Mouse (Mus musculus) megakaryocyte progenitor cell, adult 5-6 weeks (primary cell): ENCODE data around the gene Sox10. TPM values are rescaled to one million over a fixed set of nuclear protein-coding genes. Genes with fewer than 3 reads are reported as not detected.

ENCODE experiments used
- ATAC-seq: replicated peaks from 2 replicates; pipeline ENCODE4 v1.8.0; 2016; ENCODE audit warnings: mild to moderate bottlenecking, moderate TSS enrichment, inconsistent platforms; ENCODE audit not compliant: poor library complexity
- total RNA-seq, 2 experiments: library from RNA; stranded (forward) in 1 of 2; stranded (reverse) in 1 of 2; fragments of 157-497, 149-512 nt in 1 of 2; fragments of 200-1000 nt in 1 of 2; gene quantifications; 2 replicates each; pipeline versions ENCODE4 v1.2.3 to v1.2.4; 2015 to 2017

Sox10 gene
- total RNA-seq, 2 experiments from 2014 or later, result not detected

DNA sequence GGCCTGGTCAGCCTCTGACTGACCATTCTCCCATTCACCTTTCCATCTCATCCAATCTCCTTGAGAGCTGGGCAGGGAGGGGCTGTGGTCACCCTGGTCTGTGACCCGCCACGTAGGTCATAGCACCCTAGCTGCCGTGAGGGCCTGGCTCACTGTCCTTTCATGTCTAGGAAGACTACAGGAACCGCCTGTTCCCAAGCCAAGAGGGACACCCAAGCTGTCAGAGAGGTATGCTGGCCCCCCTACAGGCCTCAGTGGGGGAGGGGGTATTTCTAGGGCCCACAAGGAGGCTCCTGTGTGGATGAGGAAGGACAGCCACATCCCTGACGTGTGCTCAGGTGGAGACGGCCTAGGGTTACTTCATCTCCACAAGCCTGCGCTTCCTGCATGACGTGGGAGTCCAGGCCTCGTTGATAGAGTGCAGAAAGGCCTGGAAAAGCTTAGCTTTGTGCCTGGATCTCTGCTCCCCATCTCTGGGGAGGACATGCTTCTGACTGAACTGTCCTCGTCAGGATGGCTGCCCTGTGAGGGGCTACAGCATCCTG, 40.6 kb downstream of the Sox10 start:
- no peak for ATAC-seq

DNA sequence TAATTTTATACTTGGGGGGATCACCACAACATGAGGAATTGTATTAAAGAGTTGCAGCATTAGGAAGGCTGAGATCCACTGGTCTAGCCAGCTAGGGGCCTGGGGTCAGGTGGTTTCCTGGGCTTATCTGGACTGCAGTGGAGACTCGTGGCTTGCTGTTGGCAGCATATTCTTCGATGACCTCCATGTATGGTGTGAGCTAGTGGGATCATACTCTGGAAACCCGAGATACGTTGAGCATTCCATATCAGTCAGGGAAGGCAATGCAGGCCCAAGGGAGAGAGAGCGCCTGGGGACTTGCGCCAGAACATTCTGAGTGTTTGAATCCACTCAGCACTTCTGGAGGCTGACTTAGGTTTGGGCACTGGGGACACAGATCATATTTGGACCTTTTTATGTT, 41.3 kb downstream of the Sox10 start:
- ATAC-seq, result no peak

DNA sequence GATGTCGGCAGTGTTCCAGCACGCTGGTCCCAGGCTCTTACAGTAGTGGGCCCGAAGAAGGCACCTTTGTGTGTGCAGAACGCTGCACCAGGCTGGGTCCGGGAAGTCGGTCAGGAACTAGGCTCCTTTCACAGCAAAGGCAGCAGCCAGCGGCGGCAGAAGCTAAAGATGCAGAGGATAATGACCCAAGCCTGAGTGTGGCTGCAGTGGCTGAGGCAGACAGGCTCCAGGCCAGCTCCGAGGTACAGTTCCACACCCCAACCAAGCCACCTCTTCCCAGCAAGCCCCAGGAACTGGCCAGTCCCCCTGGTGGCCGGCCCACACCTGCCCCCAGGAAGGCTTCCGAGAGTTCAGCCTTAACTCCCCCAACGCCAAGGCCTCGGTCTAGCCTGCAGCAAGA, 42.5 kb downstream of the Sox10 start:
- no peak for ATAC-seq

DNA sequence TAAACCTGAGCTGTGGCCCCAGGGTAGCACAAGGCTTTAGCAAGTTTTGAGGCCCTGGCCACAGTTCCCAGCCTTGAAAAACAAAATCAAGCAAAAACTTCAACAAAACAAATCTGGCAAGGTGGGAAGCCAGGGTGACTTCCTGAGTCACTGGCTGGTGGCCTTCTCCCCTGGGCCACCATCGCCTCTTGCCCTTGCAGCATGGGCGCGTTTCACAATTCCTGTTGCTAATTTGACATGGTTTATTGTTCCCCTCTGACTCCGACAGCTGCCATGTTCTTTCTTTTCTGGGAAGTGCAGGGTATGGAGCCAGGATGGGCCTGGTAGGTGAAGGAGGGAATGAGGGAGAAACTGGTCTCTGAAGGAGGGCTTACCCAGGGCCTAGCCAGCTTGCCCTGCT, 42.9 kb downstream of the Sox10 start:
- no peak for ATAC-seq

DNA sequence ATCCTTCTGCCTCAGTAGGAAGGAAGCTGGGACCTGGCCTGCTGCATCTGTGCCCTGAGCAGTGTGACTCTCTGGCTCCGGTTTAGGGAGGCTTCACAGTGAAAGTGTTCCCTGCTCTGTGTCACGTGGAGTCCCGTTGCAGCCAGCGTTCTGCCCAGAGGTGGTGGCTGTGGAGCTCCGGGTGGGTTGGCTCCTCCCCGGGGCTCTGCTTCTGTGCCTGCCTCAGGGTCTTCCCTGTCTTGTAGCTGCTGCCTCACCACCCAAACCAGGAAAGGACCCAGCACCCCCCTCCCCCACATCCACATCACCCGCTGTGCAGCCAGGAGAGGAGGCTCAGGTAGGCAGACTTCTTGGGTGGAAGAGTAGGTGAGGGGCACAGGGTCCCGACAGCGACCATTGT, 45.5 kb downstream of the Sox10 start:
- ATAC-seq, result no peak

DNA sequence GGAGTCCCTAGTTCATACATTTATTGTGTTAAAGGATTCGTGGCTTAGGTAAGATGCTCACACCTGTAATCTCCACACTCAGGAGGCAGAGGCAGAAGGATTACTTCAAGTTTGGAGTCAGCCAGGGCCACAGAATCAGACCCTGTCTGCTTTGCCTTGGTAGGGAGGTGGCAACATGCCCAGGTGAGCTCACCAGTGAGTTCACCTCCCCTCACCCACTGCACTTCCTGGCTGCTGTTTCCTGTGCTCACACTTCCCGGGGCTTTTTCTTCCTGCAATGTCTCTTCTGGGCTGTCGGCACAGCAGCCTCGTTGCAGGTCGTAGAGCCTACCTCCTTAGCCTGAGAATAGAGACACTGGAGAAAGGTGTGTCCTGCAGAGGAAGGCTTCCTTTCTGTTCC, 49.8 kb downstream of the Sox10 start:
- no peak for ATAC-seq

DNA sequence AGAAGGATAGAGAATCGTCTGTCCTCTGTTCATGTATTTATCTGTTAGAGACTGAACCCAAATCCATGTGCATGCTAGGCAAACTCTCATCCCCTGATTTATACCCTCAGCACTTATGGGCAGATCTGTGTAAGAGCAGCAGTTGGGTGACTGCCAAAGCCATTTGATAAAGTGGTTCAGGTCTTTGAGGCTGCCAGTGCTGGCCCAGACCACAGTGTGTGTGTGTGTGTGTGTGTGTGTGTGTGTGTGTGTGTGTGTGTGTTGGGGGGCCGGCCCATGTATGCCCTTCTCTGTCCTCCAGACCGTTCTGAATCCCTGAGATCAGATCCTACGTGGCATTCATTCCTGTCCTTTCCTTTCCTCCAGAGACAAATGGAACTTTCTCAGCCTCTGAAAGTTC, 53.3 kb downstream of the Sox10 start:
- peak; percentile 40; the same call in 1 of the 2 replicates for ATAC-seq

DNA sequence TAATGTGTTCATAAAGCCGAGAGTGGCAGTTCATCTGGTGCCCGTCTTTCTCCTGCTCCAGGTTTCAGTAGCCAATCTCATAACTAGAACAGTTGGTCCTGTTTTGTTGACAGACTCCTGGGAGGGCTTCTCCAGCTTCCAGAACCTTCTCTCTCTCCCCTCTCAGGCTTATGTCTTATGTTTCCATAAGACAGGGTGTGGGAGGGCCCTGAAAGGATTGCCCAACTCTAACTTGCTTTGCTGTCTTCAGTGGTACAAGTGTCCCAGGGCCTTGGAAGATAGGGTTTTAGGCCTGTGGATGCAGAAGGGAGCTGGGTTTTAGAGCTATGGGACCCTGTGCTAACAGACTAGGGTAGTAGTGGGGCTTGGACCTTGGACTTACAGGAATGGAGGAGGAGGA, 54.5 kb downstream of the Sox10 start:
- no peak for ATAC-seq

DNA sequence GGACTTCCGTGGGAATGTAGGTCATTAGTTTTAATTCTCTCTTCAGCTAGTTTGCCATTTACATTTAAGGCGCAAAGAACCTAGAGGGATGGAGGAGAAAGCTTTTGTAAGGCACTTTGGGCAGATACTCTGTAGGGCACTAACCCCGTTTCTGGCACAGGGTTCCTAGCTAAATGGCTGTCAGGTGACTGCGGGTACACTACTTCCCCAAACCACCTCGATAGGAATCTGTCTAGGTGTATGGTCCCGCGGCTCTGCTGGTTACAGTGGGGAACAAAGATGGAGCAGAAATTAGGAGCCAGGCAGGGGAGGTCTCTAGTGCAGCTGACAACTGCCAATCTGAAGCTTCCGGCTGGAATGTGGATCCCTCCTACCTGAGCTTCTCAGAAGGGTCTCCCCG, 55.0 kb downstream of the Sox10 start:
- no peak for ATAC-seq

DNA sequence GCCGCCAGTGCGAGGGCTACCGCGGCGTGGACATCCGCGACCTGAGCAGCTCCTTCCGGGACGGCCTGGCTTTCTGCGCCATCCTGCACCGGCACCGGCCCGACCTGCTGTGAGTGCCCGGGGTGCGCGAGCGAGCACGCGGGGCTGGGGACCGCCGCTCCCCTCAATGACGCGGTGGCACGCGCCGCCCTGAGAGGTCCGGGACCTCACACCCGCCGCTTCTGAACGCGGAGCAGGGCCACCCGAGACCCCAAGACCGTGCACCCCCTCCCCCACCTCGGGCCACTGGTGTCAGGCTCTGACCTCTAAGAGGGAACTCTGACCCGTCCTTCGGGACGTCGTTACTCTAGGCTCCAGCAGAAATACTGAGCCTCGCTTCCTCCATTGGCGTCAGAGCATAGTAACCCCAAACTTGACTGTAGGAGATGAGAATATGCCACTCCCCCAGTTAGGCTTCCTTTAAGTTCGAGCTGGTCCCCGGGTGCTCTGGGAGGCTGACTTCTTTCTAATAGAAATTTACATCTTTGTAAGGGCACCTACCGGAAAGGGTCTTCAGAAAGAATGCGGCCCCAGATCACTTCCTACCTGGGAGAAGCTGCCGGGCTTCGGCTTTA, 55.6 kb downstream of the Sox10 start:
- ATAC-seq, result 0 out of 2 replicates have a peak, but pooled peaks have one; percentile 19

DNA sequence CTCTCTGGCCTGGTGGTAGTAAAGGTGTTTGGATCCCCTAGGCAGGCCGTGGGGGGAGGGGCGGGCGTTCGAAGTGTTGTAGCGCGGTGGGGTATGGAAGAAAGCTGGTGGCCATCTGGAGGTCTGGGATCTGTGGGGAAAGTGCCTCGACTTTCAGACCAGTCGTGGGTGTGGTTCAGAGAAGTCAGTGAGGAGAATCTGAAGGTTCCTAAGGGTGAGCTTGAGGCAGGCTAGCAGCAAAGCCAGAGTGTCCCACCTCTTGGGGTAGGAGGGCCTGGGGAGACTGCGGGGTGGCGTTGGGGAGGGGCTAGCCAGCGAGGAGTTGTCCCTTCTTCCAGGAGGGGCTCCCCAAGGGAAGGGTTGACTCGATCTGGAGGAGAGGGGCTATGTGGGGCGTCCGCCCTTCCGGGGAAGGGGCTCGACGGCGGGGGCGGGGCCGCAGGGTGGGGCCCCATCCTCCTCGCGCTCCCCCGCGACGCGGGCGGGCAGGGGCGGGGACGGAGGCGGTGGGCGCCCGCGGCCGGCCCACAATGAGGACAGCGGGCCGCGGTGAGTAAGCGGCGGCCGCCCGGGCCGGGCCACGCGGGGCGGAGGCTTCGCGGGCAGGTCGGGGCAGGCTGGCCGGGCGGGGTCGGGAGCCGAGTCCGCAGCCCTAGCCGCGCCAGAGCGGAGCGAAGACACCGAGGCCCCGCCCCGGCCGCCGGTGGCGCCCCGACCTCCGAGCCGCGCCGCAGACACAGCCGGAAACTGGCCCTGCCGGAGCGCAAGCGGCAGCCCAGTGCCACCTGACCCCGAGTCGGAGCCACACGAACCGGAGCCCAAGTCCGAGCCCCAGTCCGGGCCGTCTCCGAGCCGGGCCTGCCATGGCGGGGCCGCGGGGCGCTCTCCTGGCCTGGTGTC, 56.4 kb downstream of the Sox10 start, which contains the start of gene Micall1:
Gene Micall1 (plus strand): TSS at position 478 of the 900 bp plus-strand sequence.
- ATAC-seq, result peak; percentile 18; the same call in 1 of the 2 replicates

DNA sequence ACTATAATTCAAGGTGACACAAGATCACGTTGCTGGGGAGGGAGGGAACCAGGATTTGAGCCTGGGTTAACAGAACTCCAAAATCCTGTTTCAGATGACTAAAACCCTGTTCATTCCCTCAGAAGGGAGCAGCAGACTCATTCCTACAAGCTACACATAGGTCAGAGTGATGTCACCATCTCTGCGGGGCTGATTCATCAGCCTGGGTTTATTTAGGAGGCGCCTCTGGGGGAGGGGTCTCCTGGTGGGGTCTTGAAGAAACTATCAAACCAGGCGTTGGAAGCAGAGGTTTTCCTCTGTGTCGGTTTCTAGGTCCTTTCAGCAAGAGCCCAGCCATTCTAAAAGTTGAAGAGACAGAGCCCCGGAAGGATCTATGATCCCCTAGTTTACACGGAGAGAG, 57.1 kb downstream of the Sox10 start:
- no peak for ATAC-seq

DNA sequence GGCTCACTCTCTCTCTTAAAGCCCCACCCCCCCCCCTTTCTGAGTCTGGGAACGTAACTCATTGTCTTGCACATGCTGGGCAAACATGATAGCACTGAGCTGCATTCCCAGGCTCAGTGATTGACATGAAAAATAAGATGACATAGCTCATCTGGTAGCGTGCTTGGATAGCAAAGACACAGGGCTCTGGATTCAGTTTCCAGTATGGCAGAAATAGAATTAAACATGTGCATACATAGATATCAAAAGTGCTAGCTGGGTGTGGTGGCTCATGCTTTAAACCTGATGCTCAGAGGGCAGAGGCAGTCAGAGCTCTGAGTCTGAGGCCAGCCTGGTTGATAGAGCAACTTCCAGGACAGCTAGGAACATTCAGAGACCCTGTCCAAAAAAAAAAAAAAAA, 59.2 kb downstream of the Sox10 start:
- peak; percentile 78 for ATAC-seq

Other genes starting within 250 kb of the Sox10 start
- gene Lgals1, start 238.5 kb downstream of the Sox10 start, total RNA-seq (2015), result 480 and 550 TPM in 2 replicates
- 648 and 851 TPM in 2 replicates for gene Lgals1, start 238.5 kb downstream of the Sox10 start, total RNA-seq (2017)
- gene Nol12, start 230.3 kb downstream of the Sox10 start, total RNA-seq (2015), result 38.7 and 47.6 TPM in 2 replicates
- 19.9 and 25.2 TPM in 2 replicates for gene Nol12, start 230.3 kb downstream of the Sox10 start, total RNA-seq (2017)
- gene Triobp, start 217.5 kb downstream of the Sox10 start, total RNA-seq (2015), result 66.0 and 71.4 TPM in 2 replicates
- gene Triobp, start 217.5 kb downstream of the Sox10 start, total RNA-seq (2017), result 20.7 and 26.0 TPM in 2 replicates
- 11.1 and 14.5 TPM in 2 replicates for gene H1f0, start 136.8 kb downstream of the Sox10 start, total RNA-seq (2015)
- gene H1f0, start 136.8 kb downstream of the Sox10 start, total RNA-seq (2017), result 24.3 and 29.0 TPM in 2 replicates
- gene Galr3, start 123.4 kb downstream of the Sox10 start, total RNA-seq (2015), result 0.15 and 0.69 TPM in 2 replicates
- 0.29 and 0.91 TPM in 2 replicates for gene Galr3, start 123.4 kb downstream of the Sox10 start, total RNA-seq (2017)
- 16.0 and 17.3 TPM in 2 replicates for gene Ankrd54, start 102.3 kb downstream of the Sox10 start, total RNA-seq (2015)
- 11.2 and 18.8 TPM in 2 replicates for gene Ankrd54, start 102.3 kb downstream of the Sox10 start, total RNA-seq (2017)
- 192 and 203 TPM in 2 replicates for gene Eif3l, start 90.1 kb downstream of the Sox10 start, total RNA-seq (2015)
- gene Eif3l, start 90.1 kb downstream of the Sox10 start, total RNA-seq (2017), result 259 and 271 TPM in 2 replicates
- gene Micall1, start 56.3 kb downstream of the Sox10 start, total RNA-seq (2015), result 4.8 and 5.6 TPM in 2 replicates
- 3.6 and 5.5 TPM in 2 replicates for gene Micall1, start 56.3 kb downstream of the Sox10 start, total RNA-seq (2017)
- gene Polr2f, start 24.2 kb downstream of the Sox10 start, total RNA-seq (2015), result 76.7 and 114 TPM in 2 replicates
- gene Polr2f, start 24.2 kb downstream of the Sox10 start, total RNA-seq (2017), result 88.6 and 104 TPM in 2 replicates
- gene 1700088E04Rik, start 24.0 kb downstream of the Sox10 start, total RNA-seq (2015), result 0.99 TPM in 1 of 2 replicates, not detected in the other
- gene 1700088E04Rik, start 24.0 kb downstream of the Sox10 start, total RNA-seq (2017), result not detected in 2 replicates
- 4.1 and 8.3 TPM in 2 replicates for gene Pick1, start 63.9 kb upstream of the Sox10 start, total RNA-seq (2015)
- 8.8 and 9.0 TPM in 2 replicates for gene Pick1, start 63.9 kb upstream of the Sox10 start, total RNA-seq (2017)
- 0.22 and 0.46 TPM in 2 replicates for gene Gm49486, start 64.2 kb upstream of the Sox10 start, total RNA-seq (2015)
- not detected in 2 replicates for gene Gm49486, start 64.2 kb upstream of the Sox10 start, total RNA-seq (2017)
- gene Slc16a8, start 89.5 kb upstream of the Sox10 start, total RNA-seq (2015), result not detected in 2 replicates
- gene Slc16a8, start 89.5 kb upstream of the Sox10 start, total RNA-seq (2017), result not detected in 2 replicates
- 0.27 and 0.34 TPM in 2 replicates for gene Baiap2l2, start 120.3 kb upstream of the Sox10 start, total RNA-seq (2015)
- not detected in 2 replicates for gene Baiap2l2, start 120.3 kb upstream of the Sox10 start, total RNA-seq (2017)
- 6.9 and 8.4 TPM in 2 replicates for gene Pla2g6, start 163.2 kb upstream of the Sox10 start, total RNA-seq (2015)
- 6.6 and 6.9 TPM in 2 replicates for gene Pla2g6, start 163.2 kb upstream of the Sox10 start, total RNA-seq (2017)
- gene Maff, start 181.4 kb upstream of the Sox10 start, total RNA-seq (2015), result 3.2 and 3.9 TPM in 2 replicates
- 1.5 and 1.7 TPM in 2 replicates for gene Maff, start 181.4 kb upstream of the Sox10 start, total RNA-seq (2017)
- 12.0 and 12.2 TPM in 2 replicates for gene Tmem184b, start 238.3 kb upstream of the Sox10 start, total RNA-seq (2015)
- 4.0 and 4.3 TPM in 2 replicates for gene Tmem184b, start 238.3 kb upstream of the Sox10 start, total RNA-seq (2017)